Mouse (Mus musculus): Measurements from ENCODE around the gene Srebf1. TPM values are rescaled to one million over a fixed set of nuclear protein-coding genes. Genes with fewer than 3 reads are reported as not detected.
A peak's percentile ranks its signal among the peaks of the same experiment; 100 is the strongest.

Gene Srebf1
- total and polyA plus RNA-seq, 2 experiments from 2014 or later = 50.6 to 169 TPM

- no peak overlapping the region for H3K4me3 ChIP-seq (ENCODE audit: low read length)
- no peak for ATAC-seq
- H3K4me1 ChIP-seq (ENCODE audit: insufficient read depth, low read length) = peaks cover 32% of the 10 kb centered on the region
- H3K36me3 ChIP-seq (ENCODE audit: insufficient read depth, low read length) = no peaks in the 10 kb centered on the region; the same call in none of the 2 replicates
- H3K27me3 ChIP-seq (ENCODE audit: insufficient read depth, low read length) = no peaks in the 10 kb centered on the region
- no peak overlapping the region for H3K27ac ChIP-seq
- no peak overlapping the region for H3K9ac ChIP-seq (replicated peaks; ENCODE audit: low read length)
- H3K4me2 ChIP-seq (ENCODE audit: low read depth, low read length) = no peak overlapping the region
- WGBS = 88% methylated on average over 5 of the region's 5 CpGs
- TF ChIP-seq CTCF (IDR thresholded peaks at IDR 0.05; ENCODE audit: low read depth) = no peak
- no peak for DNase-seq (ENCODE audit: low spot score)
- no peaks in the 10 kb centered on the region for H3K9me3 ChIP-seq (ENCODE audit: low read length)
These were observed 62.4 kb downstream of the Srebf1 start for GRCm38 (mm10) chr11:60159955-60160354.

- Histone ChIP-seq H3K4me1 (ENCODE audit: insufficient read depth, low read length) (peaks cover 18% of the 10 kb centered on the region), H3K9ac (replicated peaks; ENCODE audit: low read length) (no peak overlapping the region), H3K9me3 (ENCODE audit: low read length) (no peaks in the 10 kb centered on the region), H3K4me2 (ENCODE audit: low read depth, low read length) (no peak overlapping the region), H3K36me3 (ENCODE audit: insufficient read depth, low read length) (no peaks in the 10 kb centered on the region; the same call in none of the 2 replicates), H3K27ac (no peak overlapping the region), H3K27me3 (ENCODE audit: insufficient read depth, low read length) (no peaks in the 10 kb centered on the region), H3K4me3 (ENCODE audit: low read length) (no peak overlapping the region)
- DNase-seq (ENCODE audit: low spot score) (no peak), ATAC-seq (no peak)
- 67% methylated on average over 4 of the region's 4 CpGs for WGBS
- no peak for TF ChIP-seq CTCF (IDR thresholded peaks at IDR 0.05; ENCODE audit: low read depth)
These were observed 64.1 kb downstream of the Srebf1 start for GRCm38 (mm10) chr11:60158271-60158670.

DNA sequence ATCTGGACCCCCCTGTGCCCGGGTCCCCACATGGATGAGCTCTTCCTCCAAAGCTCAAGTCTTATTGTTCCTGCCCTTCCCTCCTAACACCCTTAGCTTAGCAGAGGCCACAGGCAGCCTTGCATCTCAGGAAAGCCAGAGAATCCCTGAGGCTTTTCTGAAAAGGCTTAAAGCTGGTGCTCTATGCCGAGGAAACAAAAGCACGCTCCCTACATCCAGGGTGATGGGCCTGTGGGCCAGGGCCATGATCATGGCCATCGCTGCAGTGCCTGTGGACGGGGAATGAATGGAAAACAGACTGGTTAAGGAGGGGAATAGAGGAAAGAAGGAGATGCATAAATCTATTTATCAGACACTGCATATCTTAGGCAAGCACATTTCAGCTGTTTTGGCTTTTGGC lies 66.7 kb downstream of the Srebf1 start:
- TF ChIP-seq CTCF (IDR thresholded peaks at IDR 0.05; ENCODE audit: low read depth) = no peak
- no peak overlapping the region for H3K9ac ChIP-seq (replicated peaks; ENCODE audit: low read length)
- no peak overlapping the region for H3K4me2 ChIP-seq (ENCODE audit: low read depth, low read length)
- ATAC-seq = no peak
- H3K4me1 ChIP-seq (ENCODE audit: insufficient read depth, low read length) = peaks cover 5% of the 10 kb centered on the region; the same call in 1 of the 2 replicates
- H3K27me3 ChIP-seq (ENCODE audit: insufficient read depth, low read length) = no peaks in the 10 kb centered on the region
- H3K9me3 ChIP-seq (ENCODE audit: low read length) = no peaks in the 10 kb centered on the region
- no peaks in the 10 kb centered on the region; the same call in none of the 2 replicates for H3K36me3 ChIP-seq (ENCODE audit: insufficient read depth, low read length)
- 44% methylated on average over 5 of the region's 5 CpGs for WGBS
- H3K4me3 ChIP-seq (ENCODE audit: low read length) = no peak overlapping the region
- no peak for DNase-seq (ENCODE audit: low spot score)
- H3K27ac ChIP-seq = peak overlapping the region; percentile 36; the same call in 1 of the 2 replicates

DNA sequence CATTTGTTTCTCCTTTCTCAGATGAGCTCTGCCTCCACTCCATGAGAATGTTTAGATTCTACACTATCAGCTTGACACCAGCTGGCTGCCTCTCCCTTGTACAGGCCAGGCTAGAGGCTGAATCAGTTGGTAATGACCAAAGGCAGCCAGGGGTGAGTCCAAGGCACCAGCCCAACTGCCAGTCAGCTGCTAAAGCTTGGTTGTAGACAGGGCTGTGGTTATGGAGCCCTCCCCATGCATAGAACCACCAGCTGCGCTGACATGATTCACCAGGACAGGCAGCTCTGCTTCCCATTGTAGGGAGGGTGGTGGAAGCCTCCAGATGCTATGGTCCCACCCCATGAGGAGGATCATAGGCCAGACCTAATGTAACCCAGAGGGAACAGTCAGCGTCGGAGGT lies 68.4 kb downstream of the Srebf1 start:
- Histone ChIP-seq H3K9ac (replicated peaks; ENCODE audit: low read length) (no peak overlapping the region), H3K36me3 (ENCODE audit: insufficient read depth, low read length) (no peaks in the 10 kb centered on the region; the same call in 1 of the 2 replicates), H3K4me2 (ENCODE audit: low read depth, low read length) (no peak overlapping the region), H3K9me3 (ENCODE audit: low read length) (no peaks in the 10 kb centered on the region), H3K27ac (peak overlapping the region; percentile 17; the same call in 1 of the 2 replicates), H3K4me1 (ENCODE audit: insufficient read depth, low read length) (peaks cover 3% of the 10 kb centered on the region), H3K4me3 (ENCODE audit: low read length) (no peak overlapping the region), H3K27me3 (ENCODE audit: insufficient read depth, low read length) (no peaks in the 10 kb centered on the region)
- TF ChIP-seq CTCF (IDR thresholded peaks at IDR 0.05; ENCODE audit: low read depth) = no peak
- 83% methylated on average over 3 of the region's 3 CpGs for WGBS
- no peak for ATAC-seq
- DNase-seq (ENCODE audit: low spot score) = no peak

GRCm38 (mm10) chr11:60152339-60152738 lies 70.0 kb downstream of the Srebf1 start:
- Histone ChIP-seq H3K27me3 (ENCODE audit: insufficient read depth, low read length) (no peaks in the 10 kb centered on the region), H3K27ac (no peak overlapping the region), H3K9ac (replicated peaks; ENCODE audit: low read length) (no peak overlapping the region), H3K4me3 (ENCODE audit: low read length) (no peak overlapping the region), H3K9me3 (ENCODE audit: low read length) (no peaks in the 10 kb centered on the region), H3K36me3 (ENCODE audit: insufficient read depth, low read length) (no peaks in the 10 kb centered on the region; the same call in 1 of the 2 replicates), H3K4me2 (ENCODE audit: low read depth, low read length) (no peak overlapping the region), H3K4me1 (ENCODE audit: insufficient read depth, low read length) (peaks cover 4% of the 10 kb centered on the region)
- TF ChIP-seq CTCF (IDR thresholded peaks at IDR 0.05; ENCODE audit: low read depth) = no peak
- ATAC-seq (no peak), DNase-seq (ENCODE audit: low spot score) (no peak)
- 74% methylated on average over 1 of the region's 1 CpGs for WGBS

DNA sequence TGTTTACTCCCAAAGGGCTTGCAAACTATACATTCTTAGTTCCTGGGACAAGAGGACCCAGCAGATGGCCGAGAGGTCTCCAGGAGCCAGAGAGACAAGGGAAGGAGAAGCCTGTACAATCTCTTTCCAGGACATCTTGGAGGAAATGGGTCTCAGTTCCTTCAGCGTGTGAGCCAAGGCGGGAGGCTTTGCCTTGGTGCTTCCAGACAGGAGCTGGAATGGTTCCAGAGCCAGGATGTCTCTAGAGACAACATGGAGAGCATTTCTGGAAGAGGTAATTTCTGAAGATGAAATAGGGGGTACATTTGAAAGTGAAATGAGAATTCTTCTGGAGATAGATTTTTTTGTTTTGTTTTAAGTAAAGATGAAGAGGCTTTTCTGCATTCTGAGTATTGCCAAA lies 71.7 kb downstream of the Srebf1 start:
- 60% methylated on average over 3 of the region's 3 CpGs for WGBS
- DNase-seq (ENCODE audit: low spot score) = no peak
- no peak for ATAC-seq
- H3K4me2 ChIP-seq (ENCODE audit: low read depth, low read length) = no peak overlapping the region
- H3K4me3 ChIP-seq (ENCODE audit: low read length) = no peak overlapping the region
- no peak overlapping the region for H3K9ac ChIP-seq (replicated peaks; ENCODE audit: low read length)
- H3K4me1 ChIP-seq (ENCODE audit: insufficient read depth, low read length) = peaks cover 4% of the 10 kb centered on the region
- no peaks in the 10 kb centered on the region for H3K27me3 ChIP-seq (ENCODE audit: insufficient read depth, low read length)
- H3K36me3 ChIP-seq (ENCODE audit: insufficient read depth, low read length) = 0 out of 2 replicates have a peak, but pooled peaks cover 7% of the 10 kb centered on the region
- H3K9me3 ChIP-seq (ENCODE audit: low read length) = no peaks in the 10 kb centered on the region
- no peak for TF ChIP-seq CTCF (IDR thresholded peaks at IDR 0.05; ENCODE audit: low read depth)
- no peak overlapping the region for H3K27ac ChIP-seq

Small RNAs within 50 kb of the gene (microRNA-seq; reads per million reads assigned to microRNA genes)
- 0 to 0.18 reads per million in 2 experiments for gene Mir6921
- gene Mir6922 = 0 to 0.18 reads per million in 2 experiments

Other genes with a start within 250 kb of the Srebf1 start
- 14.5 and 15.3 TPM in 2 replicates for gene Pemt, start 176.1 kb downstream of the Srebf1 start, total RNA-seq (2014; rRNA removed)
- 12.6 and 12.9 TPM in 2 replicates for gene Pemt, start 176.1 kb downstream of the Srebf1 start, polyA plus RNA-seq (2015; fragmentation: Nextera tagmentation; extraction: Ambion mirVana)
- 70.0 and 90.2 TPM in 2 replicates for gene Rai1, start 117.6 kb downstream of the Srebf1 start, total RNA-seq (2014; rRNA removed)
- 20.8 and 24.9 TPM in 2 replicates for gene Rai1, start 117.6 kb downstream of the Srebf1 start, polyA plus RNA-seq (2015; fragmentation: Nextera tagmentation; extraction: Ambion mirVana)
- 109 and 124 TPM in 2 replicates for gene Tom1l2, start 130.3 kb upstream of the Srebf1 start, total RNA-seq (2014; rRNA removed)
- 44.7 and 48.2 TPM in 2 replicates for gene Tom1l2, start 130.3 kb upstream of the Srebf1 start, polyA plus RNA-seq (2015; fragmentation: Nextera tagmentation; extraction: Ambion mirVana)
- 8.4 and 12.4 TPM in 2 replicates for gene Drc3, start 130.7 kb upstream of the Srebf1 start, total RNA-seq (2014; rRNA removed)
- 6.8 and 7.9 TPM in 2 replicates for gene Drc3, start 130.7 kb upstream of the Srebf1 start, polyA plus RNA-seq (2015; fragmentation: Nextera tagmentation; extraction: Ambion mirVana)
- 29.8 and 31.1 TPM in 2 replicates for gene Gid4, start 194.6 kb upstream of the Srebf1 start, total RNA-seq (2014; rRNA removed)
- gene Gid4, start 194.6 kb upstream of the Srebf1 start, polyA plus RNA-seq (2015; fragmentation: Nextera tagmentation; extraction: Ambion mirVana) = 19.7 and 20.4 TPM in 2 replicates
- 29.2 and 63.4 TPM in 2 replicates for gene Atpaf2, start 195.9 kb upstream of the Srebf1 start, total RNA-seq (2014; rRNA removed)
- gene Atpaf2, start 195.9 kb upstream of the Srebf1 start, polyA plus RNA-seq (2015; fragmentation: Nextera tagmentation; extraction: Ambion mirVana) = 45.8 and 48.4 TPM in 2 replicates
- 93.9 and 103 TPM in 2 replicates for gene Drg2, start 232.0 kb upstream of the Srebf1 start, total RNA-seq (2014; rRNA removed)
- 82.2 and 85.1 TPM in 2 replicates for gene Drg2, start 232.0 kb upstream of the Srebf1 start, polyA plus RNA-seq (2015; fragmentation: Nextera tagmentation; extraction: Ambion mirVana)
- 0.25 and 0.31 TPM in 2 replicates for gene Myo15, start 246.8 kb upstream of the Srebf1 start, total RNA-seq (2014; rRNA removed)
- gene Myo15, start 246.8 kb upstream of the Srebf1 start, polyA plus RNA-seq (2015; fragmentation: Nextera tagmentation; extraction: Ambion mirVana) = 0.30 and 0.35 TPM in 2 replicates